ENCODE assay signal across 21 mouse cellular contexts in genomic region chr6:70853371-70853770, GRCm38 (mm10). TPM values are rescaled to one million over a fixed set of nuclear protein-coding genes. Genes with fewer than 3 reads are reported as not detected.
A peak's percentile ranks its signal among the peaks of the same experiment; 100 is the strongest.
DNase-seq lines count a peak whose midpoint lies in the region; ATAC-seq and TF ChIP-seq lines count a peak whose summit lies in the region.
"Had no signal": no experiment of that assay in that cellular context is flagged by ENCODE, and none has a peak within 500 bp of the region (broad histone marks: within the 10 kb centered on the region; RNA-seq: fewer than 3 reads in every experiment).

No protein-coding gene starts in this region.

- no peaks in the 10 kb centered on the region for H3K9me3 ChIP-seq in liver, postnatal 0 days (ENCODE audit: low read length)
- H3K9me3 ChIP-seq in liver, embryonic 11.5 days (ENCODE audit: control insufficient read depth, low read length): no peaks in the 10 kb centered on the region
- H3K9me3 ChIP-seq: G1E had no signal

- no peak for DNase-seq in frontal cortex, adult 2 months (ENCODE audit: extremely low spot score in 1 of 2, low spot score in 1 of 2)
- peak; percentile 54 for DNase-seq in liver, adult 2 months (ENCODE audit: extremely low read depth, low read depth, low spot score)
- DNase-seq in liver: no peak
- no peak for DNase-seq in liver, postnatal 0 days
- DNase-seq in liver, embryonic 11.5 days (ENCODE audit: low spot score): no peak
- DNase-seq: adrenal gland, adult 2 months; adrenal gland, adult 8-10 months; adrenal gland, postnatal 10 days; adrenal gland, postnatal 14 days; adrenal gland, postnatal 25 days; adrenal gland, postnatal 36 days; B cell, adult 2 months; cerebellum, adult 11 months; cerebellum, adult 11-12 months; cerebellum, adult 18-20 months had no signal

- H3K4me3 ChIP-seq in liver, adult 2 months (ENCODE audit: insufficient read depth, low read depth, low read length): no peak overlapping the region
- no peak overlapping the region for H3K4me3 ChIP-seq in liver, postnatal 0 days (ENCODE audit: low read depth, low read length)
- no peak overlapping the region for H3K4me3 ChIP-seq in liver, embryonic 11.5 days (ENCODE audit: low read depth, low read length)

- ATAC-seq in frontal cortex, adult (ENCODE audit: low TSS enrichment): peak; percentile 64; the same call in 1 of the 2 replicates
- ATAC-seq in liver, postnatal 0 days: peak; percentile 77
- no peak for ATAC-seq in liver, embryonic 11.5 days (replicated peaks; ENCODE audit: low FRiP score)
- ATAC-seq: activated CD4-positive, CD25-positive, alpha-beta regulatory T cell, adult 4 months; CD4-positive, CD25-positive, alpha-beta regulatory T cell, adult 4 months; Patski had no signal

- TF ChIP-seq CTCF in liver, adult 2 months (IDR thresholded peaks at IDR 0.05; ENCODE audit: low read depth, low read length): no peak
- no peak for TF ChIP-seq CTCF in liver, postnatal 0 days (IDR thresholded peaks at IDR 0.05; ENCODE audit: low read depth)

- no peaks in the 10 kb centered on the region for H3K27me3 ChIP-seq in liver, adult 2 months (ENCODE audit: control insufficient read depth, insufficient read depth, low read length)
- H3K27me3 ChIP-seq in liver, postnatal 0 days (ENCODE audit: insufficient read depth, low read length): no peaks in the 10 kb centered on the region
- H3K27me3 ChIP-seq in liver, embryonic 11.5 days (replicated peaks; ENCODE audit: control insufficient read depth, insufficient read depth, low read length): no peaks in the 10 kb centered on the region
- H3K27me3 ChIP-seq: CH12.LX, Patski had no signal

- WGBS in liver, adult 2 months: 30% methylated on average over 4 of the region's 4 CpGs
- 65% methylated on average over 4 of the region's 4 CpGs for WGBS in liver, postnatal 0 days (ENCODE audit: insufficient replicate concordance)
- WGBS in liver, embryonic 11.5 days: 76% methylated on average over 4 of the region's 4 CpGs

- no peak overlapping the region for H3K27ac ChIP-seq in liver, adult 2 months (replicated peaks; ENCODE audit: insufficient read depth, low read depth, low read length)
- peak overlapping the region; percentile 71 for H3K27ac ChIP-seq in liver, postnatal 0 days (ENCODE audit: low read depth)
- H3K27ac ChIP-seq in liver, embryonic 11.5 days (ENCODE audit: low read depth, low read length): no peak overlapping the region

- H3K36me3 ChIP-seq in liver, adult 2 months (ENCODE audit: control insufficient read depth, insufficient read depth, low read length): peaks cover under 1% of the 10 kb centered on the region; the same call in 1 of the 2 replicates
- peaks cover 6% of the 10 kb centered on the region for H3K36me3 ChIP-seq in liver, postnatal 0 days (replicated peaks; ENCODE audit: insufficient read depth, low read length)
- no peaks in the 10 kb centered on the region for H3K36me3 ChIP-seq in liver, embryonic 11.5 days (ENCODE audit: control insufficient read depth, insufficient read depth, low read length)

- H3K4me2 ChIP-seq in liver, postnatal 0 days (ENCODE audit: low read depth, low read length): no peak overlapping the region
- no peak overlapping the region for H3K4me2 ChIP-seq in liver, embryonic 11.5 days

- peaks cover 14% of the 10 kb centered on the region for H3K4me1 ChIP-seq in liver, adult 2 months (ENCODE audit: control insufficient read depth, insufficient read depth, low read length)
- peaks cover 40% of the 10 kb centered on the region for H3K4me1 ChIP-seq in liver, postnatal 0 days (ENCODE audit: insufficient read depth)
- H3K4me1 ChIP-seq in liver, embryonic 11.5 days (replicated peaks; ENCODE audit: control insufficient read depth, insufficient read depth, low read length): no peaks in the 10 kb centered on the region

- TF ChIP-seq EP300 in liver, postnatal 0 days (IDR thresholded peaks at IDR 0.05; ENCODE audit: low read depth): no peak

- TF ChIP-seq POLR2A in liver, adult 2 months (IDR thresholded peaks at IDR 0.05; ENCODE audit: extremely low read depth, insufficient read depth, low read length): no peak

- H3K9ac ChIP-seq in liver, adult 2 months (ENCODE audit: low read depth, low read length): no peak overlapping the region
- H3K9ac ChIP-seq in liver, postnatal 0 days (replicated peaks): no peak overlapping the region
- H3K9ac ChIP-seq in liver, embryonic 11.5 days (ENCODE audit: low read depth, low read length): no peak overlapping the region

- peaks cover 41% of the 10 kb centered on the region for H3K79me2 ChIP-seq in liver, adult 2 months (ENCODE audit: control insufficient read depth, insufficient read depth, low read length)

RNA-seq across cellular contexts. Expression of gene Eif2ak3, which starts 9.1 kb away (rescaled TPM):
- 16.9 and 17.9 TPM in 2 replicates for polyA plus RNA-seq in frontal cortex, adult 2 months (2012; rRNA removed)
- total RNA-seq in liver, adult 2 months (2014; rRNA removed): 7.9 and 9.9 TPM in 2 replicates
- polyA plus RNA-seq in liver, adult 2 months (2012; rRNA removed): 5.2 and 7.1 TPM in 2 replicates
- polyA plus RNA-seq in liver, postnatal 0 days (2015; fragmentation: Nextera tagmentation; extraction: Ambion mirVana): 3.7 and 4.4 TPM in 2 replicates
- 6.1 and 7.4 TPM in 2 replicates for polyA plus RNA-seq in liver, embryonic 11.5 days (2014; fragmentation: Nextera tagmentation; extraction: Ambion mirVana)
